Mouse (Mus musculus) small intestine, adult 2 months (tissue): ENCODE data around the gene Eci2. TPM values are rescaled to one million over a fixed set of nuclear protein-coding genes. Genes with fewer than 3 reads are reported as not detected.

Source experiments
- H3K27ac ChIP-seq: fragments of 200-500 bp; 2 replicates; pipeline ENCODE4 v1.5.1; 2012; ENCODE audit warnings: low read depth, low read length, control low read depth, inconsistent platforms; ENCODE audit not compliant: insufficient read depth
- H3K27me3 ChIP-seq: fragments of 200-500 bp; 2 replicates; pipeline ENCODE4 v1.6.1; 2012; ENCODE audit warnings: mild to moderate bottlenecking, moderate library complexity, low read length, inconsistent platforms; ENCODE audit not compliant: control insufficient read depth, insufficient read depth
- H3K36me3 ChIP-seq: fragments of 200-500 bp; 2 replicates; pipeline ENCODE4 v1.6.1; 2012; ENCODE audit warnings: mild to moderate bottlenecking, low read length, control low read depth, inconsistent platforms; ENCODE audit not compliant: control insufficient read depth, insufficient read depth
- H3K4me1 ChIP-seq: fragments of 200-500 bp; 2 replicates; pipeline ENCODE4 v1.6.1; 2012; ENCODE audit warnings: low read length, inconsistent platforms, mixed read lengths; ENCODE audit not compliant: control insufficient read depth, insufficient read depth, insufficient read length
- H3K4me3 ChIP-seq: fragments of 200-500 bp; 2 replicates; pipeline ENCODE4 v1.5.1; 2012; ENCODE audit warnings: low read depth, mild to moderate bottlenecking, control low read depth, inconsistent platforms, low read length, moderate library complexity
- CTCF ChIP-seq: fragments of 200-500 bp; IDR thresholded peaks from 2 replicates; pipeline ENCODE4 v1.5.1; 2012; ENCODE audit warnings: low read depth, mild to moderate bottlenecking, control low read depth, inconsistent platforms, low read length, moderate library complexity, mixed read lengths; ENCODE audit not compliant: insufficient replicate concordance, insufficient read length; ENCODE audit errors: extremely low read depth
- POLR2A ChIP-seq: fragments of 200-500 bp; IDR thresholded peaks from 2 replicates; pipeline ENCODE4 v1.6.1; 2012; ENCODE audit warnings: low read depth, mild to moderate bottlenecking, control low read depth, inconsistent platforms, low read length, moderate library complexity
- WGBS: fragments of 180-500 bp; shearing (Covaris S2); methylation state at CpG from one replicate; pipeline ENCODE4 v1.1.7; 2018; 5-methylcytosine and 5-hydroxymethylcytosine counted together
- polyA plus RNA-seq: library from polyadenylated mRNA; depleted of rRNA; stranded (reverse); fragments of >200 nt; gene quantifications from 2 replicates; pipeline ENCODE4 v1.2.3, GENCODE M21; 2012; rRNA removed

The Eci2 gene
- 8.6 and 14.9 TPM in 2 replicates for polyA plus RNA-seq

GRCm38 (mm10) chr13:35026879-35027278 is at the start of gene Eci2:
TSS of gene Eci2 (minus strand) at chr13:35027096.
- no peaks in the 10 kb centered on the region for H3K36me3 ChIP-seq
- no peaks in the 10 kb centered on the region for H3K4me1 ChIP-seq
- H3K4me3 ChIP-seq, result no peak within 1 kb of the TSS
- 7% methylated on average over 6 of the region's 6 CpGs for WGBS
- H3K27me3 ChIP-seq, result no peaks in the 10 kb centered on the region
- no peak within 1 kb of the TSS for H3K27ac ChIP-seq
- TF ChIP-seq CTCF (peak; percentile 80; the same call in 1 of the 2 replicates), POLR2A (no peak)

GRCm38 (mm10) chr13:35074862-35075261 is 48.0 kb upstream of the Eci2 start:
- 57% methylated on average over 1 of the region's 1 CpGs for WGBS
- H3K27ac ChIP-seq, result no peak overlapping the region
- no peaks in the 10 kb centered on the region for H3K4me1 ChIP-seq
- TF ChIP-seq CTCF, result no peak
- TF ChIP-seq POLR2A, result no peak
- no peaks in the 10 kb centered on the region for H3K27me3 ChIP-seq
- H3K36me3 ChIP-seq, result no peaks in the 10 kb centered on the region
- no peak overlapping the region for H3K4me3 ChIP-seq

GRCm38 (mm10) chr13:35070485-35071472 is 43.9 kb upstream of the Eci2 start:
- no peak overlapping the region for H3K4me3 ChIP-seq
- TF ChIP-seq CTCF, result no peak
- no peak for TF ChIP-seq POLR2A
- peaks cover 9% of the 10 kb centered on the region; the same call in 1 of the 2 replicates for H3K4me1 ChIP-seq
- no peaks in the 10 kb centered on the region for H3K27me3 ChIP-seq
- 86% methylated on average over 9 of the region's 9 CpGs for WGBS
- no peak overlapping the region for H3K27ac ChIP-seq
- no peaks in the 10 kb centered on the region for H3K36me3 ChIP-seq

GRCm38 (mm10) chr13:35067084-35067483 is 40.2 kb upstream of the Eci2 start:
- H3K4me1 ChIP-seq, result peaks cover 10% of the 10 kb centered on the region; the same call in 1 of the 2 replicates
- TF ChIP-seq CTCF (no peak), POLR2A (no peak)
- no peak overlapping the region for H3K27ac ChIP-seq
- 43% methylated on average over 2 of the region's 2 CpGs for WGBS
- H3K27me3 ChIP-seq, result no peaks in the 10 kb centered on the region; the same call in 1 of the 2 replicates
- no peaks in the 10 kb centered on the region for H3K36me3 ChIP-seq
- H3K4me3 ChIP-seq, result no peak overlapping the region

- peaks cover 10% of the 10 kb centered on the region; the same call in 1 of the 2 replicates for H3K4me1 ChIP-seq
- no peak overlapping the region for H3K27ac ChIP-seq
- TF ChIP-seq POLR2A (no peak), CTCF (no peak)
- H3K36me3 ChIP-seq, result no peaks in the 10 kb centered on the region
- WGBS, result 59% methylated on average over 2 of the region's 2 CpGs
- no peak overlapping the region for H3K4me3 ChIP-seq
- no peaks in the 10 kb centered on the region; the same call in 1 of the 2 replicates for H3K27me3 ChIP-seq
Measured at GRCm38 (mm10) chr13:35066033-35066432, 39.1 kb upstream of the Eci2 start.

- Histone ChIP-seq H3K27me3 (no peaks in the 10 kb centered on the region; the same call in 1 of the 2 replicates), H3K4me3 (no peak overlapping the region), H3K4me1 (peaks cover 10% of the 10 kb centered on the region; the same call in 1 of the 2 replicates), H3K27ac (no peak overlapping the region), H3K36me3 (no peaks in the 10 kb centered on the region)
- TF ChIP-seq POLR2A (no peak), CTCF (no peak)
- WGBS, result 66% methylated on average over 4 of the region's 4 CpGs
Measured at GRCm38 (mm10) chr13:35064381-35064780, 37.5 kb upstream of the Eci2 start.

GRCm38 (mm10) chr13:35058145-35058544 is 31.2 kb upstream of the Eci2 start:
- peaks cover 4% of the 10 kb centered on the region; the same call in 1 of the 2 replicates for H3K4me1 ChIP-seq
- no peak for TF ChIP-seq POLR2A
- TF ChIP-seq CTCF, result no peak
- WGBS, result 20% methylated on average over 5 of the region's 5 CpGs
- no peak overlapping the region; the same call in 1 of the 2 replicates for H3K4me3 ChIP-seq
- H3K27me3 ChIP-seq, result no peaks in the 10 kb centered on the region; the same call in 1 of the 2 replicates
- no peaks in the 10 kb centered on the region for H3K36me3 ChIP-seq
- H3K27ac ChIP-seq, result no peak overlapping the region; the same call in 1 of the 2 replicates
